Mouse (Mus musculus): ENCODE measurements around the gene Map2k2.
"Not testable (repeated sequence)": the region's sequence is repeated elsewhere in the genome, so short reads cannot be mapped to it uniquely, and the experiment has no call there.

Map2k2 gene

DNA sequence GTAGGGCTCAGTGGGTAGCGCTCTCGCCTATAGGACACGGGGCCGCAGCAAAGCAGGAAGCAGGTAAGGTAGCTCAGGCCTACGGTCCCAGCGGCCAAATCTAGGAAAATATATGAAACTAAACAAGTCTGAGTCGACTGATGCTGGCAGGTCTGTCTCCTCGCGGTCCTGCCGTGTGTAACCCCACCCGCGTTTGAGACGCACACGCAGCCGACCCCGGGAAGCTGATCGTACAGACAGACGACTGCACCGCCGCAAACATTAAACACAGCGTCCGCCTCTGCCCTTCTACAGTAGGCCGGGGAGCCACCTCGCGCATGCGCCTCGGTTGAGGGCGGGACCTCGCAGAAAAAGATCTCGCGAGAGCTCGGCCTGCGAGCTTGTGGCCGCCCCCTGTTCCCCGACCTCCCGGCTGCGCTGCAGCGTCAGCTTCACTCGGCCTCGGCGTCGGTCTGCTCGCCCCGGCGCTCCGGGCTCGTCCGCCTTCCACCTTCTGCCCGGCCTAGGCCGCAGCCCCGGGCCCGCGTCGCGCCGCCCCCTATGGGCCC, at the start of gene Map2k2:
Gene Map2k2 (plus strand): TSS at position 351 of the 548 bp plus-strand sequence.
- DNase-seq (ENCODE audit: extremely low read depth, low read depth), result peak; percentile 79

DNA sequence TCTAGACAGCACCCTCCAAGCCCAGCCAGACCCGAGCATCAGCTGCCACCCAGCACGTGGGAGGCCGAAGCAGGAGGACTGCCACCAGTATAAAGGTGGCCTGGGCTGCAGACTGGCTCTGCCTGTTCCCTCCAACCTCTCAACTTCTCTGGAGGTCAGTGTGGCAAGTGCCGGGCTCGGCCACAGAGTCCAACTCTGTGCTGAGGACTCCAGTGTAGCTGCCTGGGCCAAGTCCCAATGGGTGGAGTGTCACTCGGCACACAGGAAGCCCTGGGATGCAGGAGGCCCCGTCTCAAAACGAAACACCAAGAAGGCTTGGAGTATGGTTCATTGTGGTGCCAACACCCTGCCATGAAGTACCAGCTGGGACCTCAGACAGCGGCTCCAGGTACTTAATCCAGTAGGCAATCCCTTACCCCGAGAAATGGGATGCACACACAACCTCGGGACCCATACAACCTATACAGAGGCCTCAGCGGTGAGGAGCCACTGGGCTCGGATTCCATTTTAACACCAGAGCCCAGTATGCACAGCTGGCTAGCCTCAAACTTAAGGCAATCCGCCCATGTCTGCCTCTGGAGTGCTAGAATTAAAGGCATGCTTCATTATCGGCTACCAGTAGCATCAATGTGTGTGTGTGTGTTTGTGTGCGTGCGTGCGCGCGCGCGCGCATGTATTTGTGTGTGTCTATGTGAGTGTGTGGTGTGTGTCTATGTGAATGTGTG, 48.1 kb upstream of the Map2k2 start:
- DNase-seq (ENCODE audit: extremely low read depth, low read depth), result no peak

DNA sequence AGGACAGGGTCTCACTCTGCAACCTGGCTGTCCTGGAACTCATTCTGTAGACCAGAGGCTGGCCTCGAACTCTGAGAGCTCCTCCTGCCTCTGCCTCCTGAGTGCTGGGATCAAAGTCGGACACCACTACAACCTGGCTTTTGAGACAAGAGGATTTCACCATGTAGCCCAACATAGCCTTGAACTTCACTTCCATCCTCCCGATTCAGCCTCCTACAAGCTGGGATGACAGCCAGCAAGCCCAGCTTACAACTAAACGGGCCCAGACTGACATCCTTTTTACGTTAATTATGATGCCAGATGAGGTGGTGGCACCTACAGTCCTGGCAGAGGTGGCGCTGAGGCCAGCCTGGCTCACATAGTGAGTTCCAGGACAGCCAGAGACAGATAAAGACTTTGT, 46.8 kb upstream of the Map2k2 start:
- no peak for DNase-seq (ENCODE audit: extremely low read depth, low read depth)

DNA sequence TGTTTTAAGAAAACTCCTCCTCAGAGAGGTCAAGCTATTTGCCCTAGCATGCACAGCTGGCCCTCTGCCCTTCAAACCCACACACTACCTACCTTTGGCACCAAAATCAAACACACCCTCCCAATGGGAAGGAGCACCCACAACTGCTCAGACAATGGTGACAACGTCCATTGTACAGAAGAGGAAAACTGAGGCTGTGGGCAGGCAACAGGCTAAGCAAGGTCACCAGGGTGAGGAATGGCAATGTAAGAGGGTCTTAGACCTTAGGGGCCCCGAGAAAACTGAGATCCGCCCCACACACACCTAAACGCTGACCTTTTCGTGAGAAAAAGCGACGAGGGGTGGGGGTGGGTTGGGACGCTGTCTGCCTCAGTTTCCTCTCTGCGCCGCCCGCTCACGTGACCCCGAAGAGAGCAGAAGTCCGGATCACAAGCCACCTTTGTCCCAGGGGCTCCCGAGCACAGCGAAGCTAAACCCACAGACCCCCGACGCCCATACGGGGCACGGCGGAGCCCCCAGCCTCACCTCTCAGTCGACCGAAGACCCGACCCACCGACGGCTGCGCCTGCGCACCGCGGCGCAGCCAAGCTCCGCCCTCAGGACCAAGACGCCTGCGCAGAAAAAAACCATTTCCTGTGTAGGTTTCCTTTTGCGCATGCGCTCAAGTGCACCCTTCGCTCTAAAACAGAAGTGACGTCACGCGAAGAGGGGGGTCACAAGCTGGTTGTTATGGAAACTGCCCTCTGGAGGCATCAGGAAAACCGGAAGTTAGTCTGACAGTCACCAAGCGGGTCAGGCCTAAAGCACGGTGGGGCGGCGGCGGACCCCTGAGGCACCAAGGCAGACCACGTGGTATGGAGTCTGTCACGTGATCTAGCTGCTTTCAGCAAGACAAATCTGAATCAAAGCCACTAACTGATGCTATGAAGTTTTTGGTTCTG, 45.8 kb upstream of the Map2k2 start, which contains the start of gene Sgta:
Gene Sgta (minus strand): TSS at position 579 of the 941 bp plus-strand sequence.
- peak; percentile 95 for DNase-seq (ENCODE audit: extremely low read depth, low read depth)

DNA sequence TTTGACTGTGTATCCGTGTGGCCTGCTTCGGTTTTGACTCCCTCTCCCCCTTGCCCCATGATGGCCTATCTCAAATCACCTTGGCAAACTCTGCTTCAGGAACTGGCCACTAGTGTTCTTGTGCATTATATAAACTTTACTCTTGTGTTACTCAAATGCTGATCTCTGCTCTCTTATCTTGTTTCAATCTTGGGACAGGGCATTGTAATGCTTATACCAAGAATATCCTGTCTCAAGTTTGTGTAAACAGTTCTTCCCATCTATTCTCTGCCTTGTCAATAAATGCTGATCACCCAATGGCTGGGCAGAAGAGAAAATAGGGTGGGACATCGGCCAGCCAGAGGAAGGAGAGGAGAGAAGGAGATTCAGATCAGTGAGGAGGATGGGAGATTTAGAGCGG, 43.0 kb upstream of the Map2k2 start:
- no peak for DNase-seq (ENCODE audit: extremely low read depth, low read depth)

DNA sequence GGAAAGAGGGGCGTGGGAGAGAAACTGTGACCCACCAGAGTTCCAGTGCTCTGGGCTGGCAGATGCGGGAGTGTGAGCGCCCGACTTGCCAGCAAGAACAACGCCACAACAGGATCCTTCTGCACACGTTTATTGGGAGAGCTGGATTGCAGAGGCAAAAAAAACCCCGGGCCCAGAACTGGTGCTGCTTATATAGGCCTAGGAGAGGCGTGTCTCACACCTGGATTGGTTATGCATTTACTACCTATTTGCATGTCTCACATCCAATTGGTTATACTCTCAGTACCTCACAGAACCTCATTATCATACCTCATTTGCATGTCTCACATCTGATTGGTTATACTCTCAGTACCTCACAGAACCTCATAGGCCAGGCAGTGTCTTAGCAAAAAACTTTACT, 41.2 kb upstream of the Map2k2 start:
- not testable (repeated sequence) for DNase-seq (ENCODE audit: extremely low read depth, low read depth)

DNA sequence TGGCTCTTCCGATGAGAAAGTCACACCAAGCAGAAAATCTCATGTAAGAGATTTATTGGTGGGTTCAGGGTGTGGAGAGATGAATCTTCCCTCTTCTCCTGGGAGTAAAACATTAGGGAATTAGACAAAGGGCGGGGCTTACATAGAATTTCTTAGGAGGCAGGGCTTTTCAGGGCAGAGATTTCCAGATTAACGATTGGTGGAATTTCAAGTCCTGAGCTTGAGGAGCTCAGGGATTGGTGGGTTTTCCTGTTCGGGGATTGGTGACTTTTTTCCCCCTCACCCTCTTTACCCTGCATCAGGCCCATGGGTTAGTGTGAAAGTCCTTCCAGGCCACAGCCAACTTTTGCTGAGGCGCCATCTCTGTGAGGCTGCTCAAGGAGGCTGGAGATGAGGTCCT, 37.0 kb upstream of the Map2k2 start:
- DNase-seq (ENCODE audit: extremely low read depth, low read depth), result no peak

DNA sequence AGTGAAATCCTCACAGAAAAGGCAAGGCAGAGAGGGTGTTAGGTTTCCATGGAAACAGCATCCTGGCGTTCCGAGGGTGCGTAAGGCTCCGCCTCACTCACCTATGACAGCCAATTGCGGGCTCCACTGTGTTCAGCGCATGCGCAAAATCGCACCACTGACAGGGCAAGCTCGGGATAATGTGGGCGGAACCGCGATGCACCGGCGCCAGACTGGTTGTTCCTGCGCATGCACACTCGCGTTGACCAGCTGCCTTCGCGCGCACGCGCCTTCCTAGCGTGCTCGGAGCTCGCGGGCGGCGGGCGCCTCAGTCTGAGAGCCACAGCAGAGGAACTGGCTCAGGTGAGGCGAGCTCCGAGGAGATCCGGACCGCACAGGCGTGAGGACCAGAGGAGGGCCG, 35.9 kb upstream of the Map2k2 start, which contains the start of gene Thop1:
Gene Thop1 (plus strand): TSS at position 200 of the 400 bp plus-strand sequence.
- peak; percentile 97 for DNase-seq (ENCODE audit: extremely low read depth, low read depth)

DNA sequence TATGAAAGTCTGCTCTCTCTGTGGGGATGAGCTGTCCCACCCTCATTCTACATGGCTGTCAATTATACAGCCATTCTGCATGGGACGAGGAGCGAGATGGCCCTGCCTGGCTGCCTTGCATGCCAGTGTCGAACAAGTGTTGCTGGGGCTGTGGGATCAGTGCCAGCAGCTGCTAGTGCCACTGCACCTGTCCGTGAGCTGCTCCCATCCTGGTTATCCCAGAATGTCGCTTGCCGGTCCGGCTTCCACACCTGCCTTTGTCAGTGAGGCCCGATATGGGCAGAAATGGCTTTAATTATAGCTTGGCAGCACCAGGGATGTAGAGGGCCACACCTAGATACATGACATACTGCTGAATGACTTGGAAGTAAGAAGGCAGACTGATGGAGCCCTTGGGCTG, 33.4 kb upstream of the Map2k2 start:
- DNase-seq (ENCODE audit: extremely low read depth, low read depth), result no peak

DNA sequence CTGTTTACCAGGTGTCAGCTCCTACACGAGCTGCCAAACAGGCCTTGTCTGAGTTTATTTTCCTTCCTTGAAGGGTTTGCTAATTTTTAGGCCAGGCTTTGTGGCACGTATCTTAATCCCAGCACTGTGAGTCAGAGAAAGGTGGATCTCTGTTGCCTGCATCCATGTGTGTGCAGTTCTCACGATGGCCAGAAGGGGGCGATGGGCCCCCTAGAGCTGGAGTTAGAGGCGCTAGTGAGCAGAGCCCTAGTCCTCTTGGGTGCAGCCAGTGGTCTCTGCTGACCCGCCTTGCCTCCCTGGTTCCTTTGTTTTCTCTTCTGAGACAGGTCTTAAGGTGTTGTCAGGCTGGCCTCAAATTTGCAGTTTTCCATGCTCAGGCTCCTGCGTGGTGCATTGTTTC, 32.3 kb upstream of the Map2k2 start:
- DNase-seq (ENCODE audit: extremely low read depth, low read depth), result no peak

DNA sequence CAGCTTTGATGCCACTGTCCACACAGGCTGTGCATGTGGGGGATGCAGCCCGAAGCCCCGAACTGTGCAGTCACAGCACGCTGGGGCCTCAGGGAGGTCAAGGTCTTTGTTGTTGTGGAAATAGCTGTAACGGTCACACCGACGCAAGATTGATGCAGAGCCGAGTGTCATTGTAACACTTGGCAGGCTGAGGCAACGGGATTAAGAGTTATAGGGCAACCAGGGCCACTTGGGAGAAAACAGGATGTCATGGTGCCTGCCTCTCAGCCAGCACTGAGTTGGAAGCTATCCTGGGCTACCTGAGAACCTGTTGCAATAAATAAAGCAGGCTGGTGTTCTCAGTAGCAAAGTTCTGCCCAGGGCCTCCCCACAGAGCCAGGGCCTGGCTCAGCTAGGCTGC, 30.0 kb upstream of the Map2k2 start:
- DNase-seq (ENCODE audit: extremely low read depth, low read depth), result no peak

DNA sequence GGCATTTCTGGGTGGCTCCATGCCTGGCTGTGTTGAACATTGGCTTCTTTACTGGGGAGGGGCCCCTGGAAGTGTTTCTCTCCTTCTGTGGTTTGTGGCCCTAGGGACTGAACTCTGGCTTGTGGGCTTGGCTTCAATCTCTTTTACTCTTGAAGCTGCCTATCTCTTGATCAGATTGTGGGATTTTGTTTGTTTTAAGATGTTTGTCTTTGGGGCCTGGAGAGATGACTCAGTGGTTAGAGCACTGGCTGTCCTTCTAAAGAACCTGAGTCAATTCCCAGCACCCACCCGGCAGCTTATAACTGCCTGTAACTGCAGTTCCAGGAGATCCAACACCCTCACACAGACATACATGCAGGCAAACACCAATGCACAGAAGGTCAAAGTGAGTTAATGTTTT, 29.4 kb upstream of the Map2k2 start:
- no peak for DNase-seq (ENCODE audit: extremely low read depth, low read depth)

DNA sequence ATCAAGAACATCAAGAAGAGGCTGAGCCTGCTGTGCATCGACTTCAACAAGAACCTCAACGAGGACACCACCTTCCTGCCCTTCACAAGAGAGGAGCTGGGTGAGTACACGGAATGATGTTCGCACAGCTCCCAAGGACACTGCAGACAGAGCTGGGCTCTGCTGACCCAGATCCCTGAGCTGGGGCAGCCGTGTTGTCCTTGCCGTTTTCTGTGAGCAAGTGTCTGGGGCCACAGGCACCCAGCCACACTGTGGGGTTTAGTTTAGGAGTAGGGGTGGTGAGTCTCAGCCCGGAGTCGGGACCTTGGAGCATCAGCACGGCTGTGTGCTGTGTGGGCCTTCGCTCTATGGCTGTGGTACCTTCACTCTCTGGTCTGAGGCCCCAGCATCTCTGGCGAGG, 27.8 kb upstream of the Map2k2 start:
- DNase-seq (ENCODE audit: extremely low read depth, low read depth), result no peak

DNA sequence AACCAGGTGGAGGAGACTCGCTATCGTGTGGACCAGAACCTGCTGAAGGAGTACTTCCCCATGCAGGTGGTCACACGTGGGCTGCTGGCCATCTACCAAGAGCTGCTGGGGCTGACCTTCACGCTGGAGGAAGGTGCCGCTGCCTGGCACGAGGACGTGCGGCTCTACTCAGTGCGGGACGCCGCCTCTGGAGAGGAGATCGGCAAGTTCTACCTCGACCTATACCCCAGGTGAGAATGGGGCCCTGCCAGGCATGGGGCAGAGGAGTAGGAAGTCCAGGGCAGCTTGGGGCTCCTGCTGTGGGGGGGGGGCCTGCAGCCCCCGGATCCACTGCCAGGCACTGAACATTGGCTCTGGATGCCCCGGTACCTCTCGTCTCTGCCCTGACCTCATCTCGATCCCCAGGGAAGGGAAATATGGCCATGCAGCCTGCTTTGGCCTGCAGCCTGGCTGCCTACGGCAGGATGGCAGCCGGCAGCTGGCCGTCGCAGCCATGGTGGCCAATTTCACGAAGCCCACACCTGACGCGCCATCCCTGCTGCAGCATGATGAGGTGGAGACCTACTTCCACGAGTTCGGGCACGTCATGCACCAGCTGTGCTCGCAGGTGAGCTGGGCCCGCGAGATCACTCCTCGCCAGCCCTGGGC, 25.6 kb upstream of the Map2k2 start:
- DNase-seq (ENCODE audit: extremely low read depth, low read depth), result no peak

DNA sequence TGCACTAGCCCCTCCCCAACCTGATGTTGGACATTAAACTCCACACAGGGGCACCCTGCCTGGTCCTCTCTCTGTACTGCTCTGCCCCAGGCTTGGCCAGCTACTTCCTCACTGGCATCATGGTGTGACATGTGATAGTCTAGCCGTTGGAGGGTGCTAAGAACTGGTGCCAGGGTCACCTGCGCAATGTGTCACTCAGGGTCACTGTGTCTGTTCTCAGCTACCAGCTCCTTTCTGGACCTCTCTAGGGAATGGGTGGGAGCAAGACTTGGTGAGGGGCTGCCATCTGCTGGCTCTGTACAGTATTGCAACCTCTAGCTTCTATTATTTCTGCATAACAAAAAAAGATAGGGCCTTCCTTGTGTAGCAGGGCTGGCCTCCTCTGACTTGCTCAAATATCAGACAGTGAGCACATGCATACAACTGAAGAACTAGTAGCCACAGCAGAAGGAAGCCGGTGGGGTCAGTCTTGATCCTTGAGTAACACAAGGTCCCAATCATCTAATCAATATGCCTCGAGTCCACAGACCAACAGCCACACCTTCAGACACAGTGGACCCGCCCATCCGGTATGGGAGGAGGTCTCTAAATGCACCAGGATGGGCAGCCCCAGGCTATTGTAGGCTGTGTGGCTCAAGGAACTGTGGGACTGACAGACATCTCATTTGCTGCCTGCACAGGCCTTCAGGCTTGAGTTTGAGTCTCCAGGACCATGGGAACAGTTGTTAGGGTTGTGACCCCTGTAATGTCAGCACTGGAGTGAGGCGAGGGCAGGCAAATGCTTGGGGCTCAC, 23.4 kb upstream of the Map2k2 start:
- peak; percentile 28 for DNase-seq (ENCODE audit: extremely low read depth, low read depth)

DNA sequence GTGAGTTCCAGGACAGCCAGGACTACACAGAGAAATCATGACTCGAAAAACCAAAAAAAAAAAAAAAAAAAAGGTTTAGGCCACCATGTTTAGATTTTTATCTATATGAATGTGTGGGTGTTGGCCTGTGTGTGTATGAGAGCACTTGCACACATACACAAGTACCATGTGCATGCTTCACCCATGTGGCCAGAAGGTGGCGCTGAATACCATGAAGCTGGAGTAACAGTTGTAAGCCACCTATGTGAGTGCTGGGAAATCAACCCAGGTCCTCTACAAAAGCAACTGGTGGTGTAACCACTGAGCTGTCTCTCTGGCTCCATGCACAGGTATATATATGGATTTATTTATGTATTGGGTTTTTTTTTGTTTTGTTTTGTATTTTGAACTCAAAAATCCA, 18.7 kb upstream of the Map2k2 start:
- DNase-seq (ENCODE audit: extremely low read depth, low read depth), result peak; percentile 41

DNA sequence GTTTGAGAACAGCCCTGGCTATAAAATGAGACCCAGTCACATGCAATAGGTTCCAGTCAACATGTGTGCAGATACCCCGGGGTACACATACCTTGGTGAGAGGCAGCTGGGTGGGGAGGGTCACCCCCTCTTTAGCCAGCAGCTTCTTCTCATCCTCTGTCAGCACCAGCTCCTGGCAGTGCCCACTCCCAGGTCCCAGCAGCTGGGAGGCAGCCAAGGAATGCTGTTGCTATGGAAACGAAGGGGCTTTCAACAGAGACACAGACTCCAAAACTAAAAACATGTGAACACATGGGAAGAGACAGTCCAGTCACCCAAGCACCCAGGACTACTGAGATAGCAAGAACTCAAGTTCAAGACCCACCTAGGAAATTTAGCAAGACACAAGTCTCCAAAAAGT, 16.5 kb upstream of the Map2k2 start:
- DNase-seq (ENCODE audit: extremely low read depth, low read depth), result no peak

DNA sequence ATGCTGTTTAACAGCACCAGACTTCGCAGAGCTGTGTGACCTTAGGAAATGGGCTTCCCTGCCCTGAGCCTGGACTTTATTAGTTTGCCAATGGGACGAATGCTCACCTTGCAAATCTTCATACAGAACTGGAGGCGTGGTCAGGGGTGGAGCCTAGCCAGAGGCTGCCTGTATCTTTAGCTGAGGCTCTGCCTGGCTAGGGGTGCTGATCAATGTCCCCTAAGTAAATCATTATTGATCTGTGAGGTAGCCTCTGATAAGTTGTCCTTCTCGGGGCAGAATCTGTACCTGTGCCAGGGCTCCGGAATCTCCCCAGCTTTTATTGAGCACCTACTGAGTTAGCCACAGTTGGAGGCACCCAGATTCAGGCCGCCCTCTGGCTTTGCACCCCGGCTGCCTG, 15.1 kb upstream of the Map2k2 start:
- DNase-seq (ENCODE audit: extremely low read depth, low read depth), result no peak

DNA sequence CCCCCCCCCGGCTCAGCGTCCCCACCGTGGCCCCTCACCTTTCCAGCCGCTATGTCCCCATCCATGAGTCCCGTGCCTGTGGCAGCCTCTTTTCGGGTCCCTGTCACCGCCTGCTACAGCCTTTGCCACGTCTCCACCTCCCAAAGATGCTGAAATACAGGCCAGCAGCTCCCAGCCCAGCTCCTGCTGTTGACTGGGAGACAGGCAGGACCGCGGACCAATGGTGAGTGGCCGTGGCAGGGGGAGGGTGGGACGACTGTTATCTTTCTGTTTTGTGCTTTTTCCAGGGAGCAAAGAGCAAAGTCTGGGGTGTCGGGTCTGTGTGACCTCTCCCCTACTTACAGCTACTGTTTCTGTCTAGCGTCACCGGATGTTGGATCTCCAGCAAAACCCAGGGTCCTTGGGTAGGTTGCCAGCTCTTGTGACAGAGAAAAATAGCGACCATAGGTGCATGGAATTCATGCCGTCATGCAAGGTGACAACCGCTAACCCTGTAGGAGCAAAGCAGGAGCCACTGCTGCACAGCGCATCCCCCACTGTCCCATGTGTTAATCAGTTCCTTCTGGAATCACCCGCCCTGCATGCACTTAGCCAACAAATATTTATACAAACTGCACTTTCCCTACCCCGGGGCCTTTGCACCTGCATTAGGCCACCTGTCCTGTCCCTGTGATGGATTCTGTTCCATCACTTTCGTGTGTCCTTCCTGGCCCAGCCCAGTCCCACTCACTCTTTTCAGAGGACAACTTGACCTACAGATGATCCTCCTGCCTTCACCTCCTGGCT, 13.1 kb upstream of the Map2k2 start:
- DNase-seq (ENCODE audit: extremely low read depth, low read depth), result no peak
